Mouse (Mus musculus): ENCODE data around the gene Trak2. TPM values are rescaled to one million over a fixed set of nuclear protein-coding genes. Genes with fewer than 3 reads are reported as not detected.

Gene Trak2
- polyA plus RNA-seq (2015; fragmentation: Illumina TruSeq; extraction: RNeasy Lipid Tissue Mini Kit (QIAGEN cat#74804); ENCODE audit: low read depth, low replicate concordance), result 97.7 TPM

DNA sequence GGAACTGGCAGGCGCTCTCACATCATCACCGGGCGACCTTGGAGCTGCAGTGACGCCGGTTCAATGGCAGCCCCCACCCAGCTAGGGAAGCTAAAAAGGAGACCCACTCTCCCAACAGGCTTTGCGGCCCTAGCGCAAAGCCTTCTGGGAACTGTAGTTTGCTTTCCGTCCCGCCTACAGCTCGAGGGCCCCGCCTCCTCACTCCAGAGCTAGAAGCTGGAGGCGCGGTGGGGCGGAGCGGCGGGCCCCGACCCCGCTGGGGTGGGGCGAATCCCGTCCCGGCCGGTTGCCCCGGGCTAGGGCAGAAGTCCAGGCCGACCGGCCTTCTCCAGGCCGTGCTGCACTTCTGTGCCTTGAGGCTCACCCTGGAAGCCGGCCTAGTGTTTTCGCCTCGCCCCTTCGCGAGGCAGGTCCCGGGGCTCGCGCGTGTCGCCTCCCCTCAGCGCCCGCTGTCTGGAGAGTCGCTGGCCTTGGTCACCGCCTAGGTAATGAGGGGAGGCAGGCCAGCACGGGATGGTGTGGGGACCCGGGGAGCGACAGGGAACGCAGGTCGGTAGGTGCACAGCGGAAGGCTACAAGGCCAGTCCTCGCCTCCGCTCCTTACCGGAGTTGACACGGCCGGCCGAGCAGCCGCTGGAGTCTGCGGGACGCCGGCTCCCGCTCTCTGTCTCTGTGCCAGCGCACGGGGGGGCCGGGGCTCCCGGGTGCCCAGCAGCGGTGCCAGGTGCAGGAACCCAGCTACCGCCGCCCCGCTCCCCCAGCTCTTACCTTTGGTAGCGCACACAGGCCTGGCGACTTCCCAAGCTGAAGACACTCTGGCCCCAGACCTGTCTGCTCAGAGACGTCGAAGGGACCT, at the start of gene Trak2, which contains the start of gene Stradb:
Gene Trak2 (minus strand): TSS at position 65 of the 856 bp plus-strand sequence.
Gene Stradb (plus strand): TSS at position 157 of the 856 bp plus-strand sequence.

Other genes starting within 250 kb of the Trak2 start
- 3.5 TPM for gene Casp8, start 178.1 kb downstream of the Trak2 start, polyA plus RNA-seq (2015; fragmentation: Illumina TruSeq; extraction: RNeasy Lipid Tissue Mini Kit (QIAGEN cat#74804); ENCODE audit: low read depth, low replicate concordance)
- 33.1 TPM for gene Stradb, start 92 bp upstream of the Trak2 start, polyA plus RNA-seq (2015; fragmentation: Illumina TruSeq; extraction: RNeasy Lipid Tissue Mini Kit (QIAGEN cat#74804); ENCODE audit: low read depth, low replicate concordance)
- not detected for gene C2cd6, start 121.5 kb upstream of the Trak2 start, polyA plus RNA-seq (2015; fragmentation: Illumina TruSeq; extraction: RNeasy Lipid Tissue Mini Kit (QIAGEN cat#74804); ENCODE audit: low read depth, low replicate concordance)
- gene Tmem237, start 147.0 kb upstream of the Trak2 start, polyA plus RNA-seq (2015; fragmentation: Illumina TruSeq; extraction: RNeasy Lipid Tissue Mini Kit (QIAGEN cat#74804); ENCODE audit: low read depth, low replicate concordance), result 40.3 TPM
- 1.1 TPM for gene Mpp4, start 190.0 kb upstream of the Trak2 start, polyA plus RNA-seq (2015; fragmentation: Illumina TruSeq; extraction: RNeasy Lipid Tissue Mini Kit (QIAGEN cat#74804); ENCODE audit: low read depth, low replicate concordance)

Measured in brain, adult 10 weeks (tissue).